Mouse (Mus musculus): ENCODE measurements around the gene Ccdc84.
"Not testable (repeated sequence)": the region's sequence is repeated elsewhere in the genome, so short reads cannot be mapped to it uniquely, and the experiment has no call there.

Gene Ccdc84

DNA sequence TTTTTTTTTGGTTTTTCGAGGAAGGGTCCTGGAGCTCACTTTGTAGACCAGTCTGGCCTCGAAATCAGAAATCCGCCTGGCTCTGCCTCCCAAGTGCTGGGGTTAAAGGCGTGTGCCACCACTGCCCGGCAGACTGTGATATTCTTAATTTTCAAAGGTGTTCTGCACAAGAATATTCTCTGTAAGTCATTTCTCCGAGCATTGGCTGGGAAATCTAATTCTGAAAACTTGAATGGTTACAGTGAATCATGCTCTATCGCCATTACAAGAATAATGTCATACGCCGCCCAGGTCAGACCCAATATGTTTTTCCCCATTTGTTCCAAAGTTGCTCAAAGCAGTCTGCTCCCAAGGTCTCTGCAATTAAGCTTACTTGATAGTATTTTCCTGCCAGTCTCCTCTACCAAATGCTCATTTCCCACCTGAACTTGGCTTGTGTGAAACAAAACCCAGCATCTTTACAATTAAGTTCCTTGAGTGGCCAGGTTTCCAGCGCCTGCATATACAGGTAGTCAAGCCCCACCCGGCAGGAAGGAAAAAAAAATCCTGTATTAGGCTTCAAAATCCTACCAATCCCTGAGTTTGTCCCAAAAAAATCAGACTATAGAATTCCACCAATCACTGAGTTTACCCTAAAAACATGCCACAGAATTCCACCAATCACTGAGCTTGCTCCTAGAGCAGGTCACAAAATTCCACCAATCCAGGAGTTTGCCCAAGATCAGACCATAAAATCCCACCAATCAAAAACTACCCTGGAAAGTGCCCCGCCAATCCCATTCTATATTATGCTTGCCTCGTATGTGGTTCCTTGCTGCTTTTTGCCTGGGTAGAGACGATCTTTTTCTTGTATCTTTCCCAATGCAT is at the start of gene Ccdc84:
Ccdc84 (minus strand) TSS at position 51 of the 867 bp plus-strand sequence.
- in situ Hi-C loops (cut with MboI; ENCODE audit: low pct_unique_long_range_greater_than_20kb in 1 of 2, low sequenced_read_pairs in 2 of 2, unreplicated experiment in 1 of 2): no loop called here

DNA sequence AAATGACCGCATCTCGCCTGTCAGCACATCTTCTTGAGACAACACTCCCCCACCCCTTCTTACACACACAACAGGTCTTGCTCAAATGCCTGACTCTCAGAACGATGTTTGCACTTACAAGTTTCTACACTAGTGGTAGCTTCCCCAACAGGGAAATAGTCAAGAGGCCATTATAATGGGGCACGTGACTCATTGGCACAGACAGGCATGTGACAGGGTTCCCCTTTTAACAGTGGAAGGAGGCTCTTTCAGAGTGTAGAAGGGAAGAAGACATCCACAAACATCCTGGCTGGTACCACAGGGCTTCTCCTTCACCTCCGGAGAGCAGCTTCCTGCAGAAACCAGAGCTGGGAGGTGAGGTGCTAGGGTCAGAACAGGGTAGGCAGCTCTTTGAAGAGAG is 43.6 kb upstream of the Ccdc84 start:
- in situ Hi-C loops (cut with MboI; ENCODE audit: low pct_unique_long_range_greater_than_20kb in 1 of 2, low sequenced_read_pairs in 2 of 2, unreplicated experiment in 1 of 2): loop anchor here in 1 of 2 experiments (25.0 kb wide), 1 partner anchor 675 kb away; the partner anchor contains the start of gene Scn4b

- in situ Hi-C loops (cut with MboI; ENCODE audit: low pct_unique_long_range_greater_than_20kb in 1 of 2, low sequenced_read_pairs in 2 of 2, unreplicated experiment in 1 of 2): loop anchor here (5.0 to 25.0 kb wide), 3 partner anchors 40 to 680 kb away; partner anchors contain the start of gene Scn4b (in 1 of the 2)
Measured at GRCm38 (mm10) chr9:44457035-44457742, 38.8 kb upstream of the Ccdc84 start.

GRCm38 (mm10) chr9:44454891-44455220 is 36.5 kb upstream of the Ccdc84 start, which contains the start of gene Upk2:
Upk2 (minus strand) TSS chr9:44454976.
- in situ Hi-C loops (cut with MboI; ENCODE audit: low pct_unique_long_range_greater_than_20kb in 1 of 2, low sequenced_read_pairs in 2 of 2, unreplicated experiment in 1 of 2): loop anchor here (5.0 to 25.0 kb wide), 3 partner anchors 42 to 682 kb away; partner anchors contain the start of gene Scn4b (in 1 of the 2)

- in situ Hi-C loops (cut with MboI; ENCODE audit: low pct_unique_long_range_greater_than_20kb in 1 of 2, low sequenced_read_pairs in 2 of 2, unreplicated experiment in 1 of 2): loop anchor here in 1 of 2 experiments (10.0 to 25.0 kb wide), 2 partner anchors 50 to 683 kb away; partner anchors contain the start of gene Scn4b
Measured at GRCm38 (mm10) chr9:44454132-44454890, 35.9 kb upstream of the Ccdc84 start.

DNA sequence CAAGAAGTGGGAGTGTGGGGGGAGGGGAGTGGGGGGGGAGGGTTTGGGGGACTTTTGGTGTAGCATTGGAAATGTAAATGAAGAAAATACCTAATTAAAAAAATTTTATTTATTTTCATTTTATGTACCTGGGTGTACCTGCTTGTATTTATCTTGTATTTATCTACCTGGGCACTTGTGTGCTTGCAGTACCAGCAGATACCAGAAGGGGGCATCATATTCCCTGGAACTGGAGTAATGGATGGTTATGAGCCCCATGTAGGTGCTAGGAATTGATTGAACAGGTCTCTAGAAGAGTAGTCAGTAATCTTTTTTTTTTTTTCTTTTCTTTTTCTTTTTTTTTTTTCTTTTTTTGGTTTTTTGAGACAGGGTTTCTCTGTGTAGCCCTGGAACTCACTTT is 32.0 kb upstream of the Ccdc84 start:
- in situ Hi-C loops (cut with MboI; ENCODE audit: low pct_unique_long_range_greater_than_20kb in 1 of 2, low sequenced_read_pairs in 2 of 2, unreplicated experiment in 1 of 2): loop anchor here in 1 of 2 experiments (10.0 to 25.0 kb wide), 2 partner anchors 54 to 687 kb away; partner anchors contain the start of gene Scn4b

DNA sequence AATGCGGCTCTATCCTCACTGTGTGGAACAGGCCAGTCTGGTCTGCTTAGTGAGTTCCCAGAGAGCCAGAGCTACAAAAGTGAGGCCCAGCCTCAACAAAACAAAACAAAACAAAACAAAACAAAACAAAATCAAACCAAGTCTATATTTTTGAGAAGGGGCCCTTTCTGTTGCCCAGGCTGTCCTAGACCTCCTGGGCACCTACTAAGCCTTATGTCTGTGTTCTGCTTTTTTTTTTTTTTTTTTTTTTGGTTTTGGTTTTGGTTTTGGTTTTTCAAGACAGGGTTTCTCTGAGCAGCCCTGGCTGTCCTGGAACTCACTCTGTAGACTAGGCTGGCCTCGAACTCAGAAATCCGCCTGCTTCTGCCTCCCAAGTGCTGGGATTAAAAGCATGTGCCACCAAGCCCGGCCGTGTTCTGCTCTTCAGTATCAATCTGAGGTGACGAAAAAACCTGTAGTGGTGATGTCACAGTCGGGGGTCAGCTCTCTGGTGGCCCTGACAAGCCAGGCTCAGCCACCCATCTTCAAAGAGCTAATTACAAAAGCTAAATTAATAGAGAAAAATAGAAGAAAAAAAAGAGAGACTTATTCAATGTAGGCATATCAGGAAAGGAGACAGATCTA is 26.1 kb upstream of the Ccdc84 start:
- in situ Hi-C loops (cut with MboI; ENCODE audit: low pct_unique_long_range_greater_than_20kb in 1 of 2, low sequenced_read_pairs in 2 of 2, unreplicated experiment in 1 of 2): not testable (repeated sequence)

DNA sequence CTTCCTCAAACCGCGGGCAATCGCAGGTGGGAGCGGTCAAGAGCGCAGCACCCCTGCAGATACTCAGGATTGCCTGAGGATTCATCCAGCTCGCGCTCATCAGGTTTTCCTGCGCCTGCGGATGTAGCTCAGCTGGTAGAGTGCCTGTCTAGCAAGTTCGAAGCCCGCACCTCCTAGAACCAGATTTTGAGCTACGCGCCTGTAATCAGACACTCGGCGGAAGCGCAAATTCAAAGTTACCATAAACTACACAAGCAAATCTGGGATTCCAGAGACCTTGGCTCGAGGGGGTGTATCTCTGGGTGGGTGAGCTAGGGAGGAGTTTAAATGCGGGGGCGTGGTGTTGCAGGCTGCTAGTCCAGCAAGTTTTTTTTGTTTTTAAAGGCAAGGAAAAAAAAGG is 22.6 kb upstream of the Ccdc84 start, which contains the start of gene Foxr1:
Foxr1 (minus strand) TSS at position 176 of the 400 bp plus-strand sequence.
- in situ Hi-C loops (cut with MboI; ENCODE audit: low pct_unique_long_range_greater_than_20kb in 1 of 2, low sequenced_read_pairs in 2 of 2, unreplicated experiment in 1 of 2): no loop called here

DNA sequence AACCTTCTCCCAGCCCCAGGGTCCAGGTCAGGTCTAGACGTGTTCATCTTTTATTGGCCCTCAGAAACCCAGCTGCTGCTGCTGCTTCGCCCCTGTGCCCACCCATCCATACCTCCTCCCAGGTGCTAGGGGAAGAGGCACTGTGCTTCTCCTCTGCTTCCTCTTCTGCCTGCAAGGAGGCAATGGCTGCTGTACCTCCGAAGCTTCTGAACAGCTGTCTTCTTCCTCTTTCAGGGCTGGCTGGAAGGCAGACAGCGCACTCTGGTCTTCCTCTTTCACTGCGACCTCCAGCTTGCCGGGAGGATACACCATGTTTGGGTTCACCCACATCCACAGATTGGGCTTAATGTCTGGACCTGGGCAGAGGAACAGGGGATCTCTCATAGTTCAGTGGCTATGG is 17.4 kb upstream of the Ccdc84 start:
- in situ Hi-C loops (cut with MboI; ENCODE audit: low pct_unique_long_range_greater_than_20kb in 1 of 2, low sequenced_read_pairs in 2 of 2, unreplicated experiment in 1 of 2): no loop called here

GRCm38 (mm10) chr9:44432577-44433185 is 14.3 kb upstream of the Ccdc84 start:
- in situ Hi-C loops (cut with MboI; ENCODE audit: low pct_unique_long_range_greater_than_20kb in 1 of 2, low sequenced_read_pairs in 2 of 2, unreplicated experiment in 1 of 2): no loop called here

DNA sequence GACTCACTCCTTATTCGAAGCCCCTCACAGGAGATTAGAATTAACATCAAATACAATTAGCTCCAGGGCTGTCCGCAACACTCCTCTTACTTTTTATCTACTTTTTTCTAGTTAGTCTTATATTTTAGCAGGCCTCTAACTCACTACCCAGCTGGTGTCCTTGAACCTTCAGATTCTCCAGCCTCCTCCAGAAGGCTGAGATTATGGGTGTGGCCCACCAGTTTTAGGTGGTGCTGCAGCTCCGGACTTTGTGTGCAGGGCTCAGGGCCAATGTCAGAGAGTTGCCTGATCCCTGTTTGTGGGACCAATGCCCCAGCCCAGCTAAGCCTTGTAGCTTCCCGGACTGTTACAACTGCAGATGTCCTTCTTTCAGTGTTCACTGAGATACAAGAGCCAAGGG is 5.2 kb upstream of the Ccdc84 start:
- in situ Hi-C loops (cut with MboI; ENCODE audit: low pct_unique_long_range_greater_than_20kb in 1 of 2, low sequenced_read_pairs in 2 of 2, unreplicated experiment in 1 of 2): no loop called here

GRCm38 (mm10) chr9:44420280-44420898 is 2.0 kb upstream of the Ccdc84 start:
- in situ Hi-C loops (cut with MboI; ENCODE audit: low pct_unique_long_range_greater_than_20kb in 1 of 2, low sequenced_read_pairs in 2 of 2, unreplicated experiment in 1 of 2): no loop called here

- in situ Hi-C loops (cut with MboI; ENCODE audit: low pct_unique_long_range_greater_than_20kb in 1 of 2, low sequenced_read_pairs in 2 of 2, unreplicated experiment in 1 of 2): not testable (repeated sequence)
Measured at GRCm38 (mm10) chr9:44419730-44420129, 1.4 kb upstream of the Ccdc84 start.

DNA sequence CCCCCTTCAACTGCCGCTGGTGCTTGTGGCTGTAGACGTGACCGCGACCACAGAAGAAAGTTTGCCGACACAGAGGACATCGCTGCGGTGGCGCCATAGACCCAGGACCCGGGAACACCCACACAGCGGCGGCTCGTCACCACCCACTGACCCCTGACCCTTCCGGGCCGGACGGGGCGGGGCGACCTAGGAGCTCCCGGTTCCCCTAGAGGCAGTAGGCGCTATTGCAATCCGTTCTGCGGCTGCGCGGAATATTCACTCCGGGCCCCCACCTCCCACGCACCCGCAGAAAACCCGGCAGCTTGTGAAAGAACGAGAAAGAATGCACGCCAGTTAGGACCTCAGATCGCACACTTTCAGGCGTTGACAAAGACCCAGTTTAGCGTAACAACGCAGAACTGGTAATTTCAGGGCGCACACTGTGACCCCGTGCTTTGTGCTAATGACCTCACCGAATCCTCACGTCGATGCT is 441 bp downstream of the Ccdc84 start:
- in situ Hi-C loops (cut with MboI; ENCODE audit: low pct_unique_long_range_greater_than_20kb in 1 of 2, low sequenced_read_pairs in 2 of 2, unreplicated experiment in 1 of 2): no loop called here

DNA sequence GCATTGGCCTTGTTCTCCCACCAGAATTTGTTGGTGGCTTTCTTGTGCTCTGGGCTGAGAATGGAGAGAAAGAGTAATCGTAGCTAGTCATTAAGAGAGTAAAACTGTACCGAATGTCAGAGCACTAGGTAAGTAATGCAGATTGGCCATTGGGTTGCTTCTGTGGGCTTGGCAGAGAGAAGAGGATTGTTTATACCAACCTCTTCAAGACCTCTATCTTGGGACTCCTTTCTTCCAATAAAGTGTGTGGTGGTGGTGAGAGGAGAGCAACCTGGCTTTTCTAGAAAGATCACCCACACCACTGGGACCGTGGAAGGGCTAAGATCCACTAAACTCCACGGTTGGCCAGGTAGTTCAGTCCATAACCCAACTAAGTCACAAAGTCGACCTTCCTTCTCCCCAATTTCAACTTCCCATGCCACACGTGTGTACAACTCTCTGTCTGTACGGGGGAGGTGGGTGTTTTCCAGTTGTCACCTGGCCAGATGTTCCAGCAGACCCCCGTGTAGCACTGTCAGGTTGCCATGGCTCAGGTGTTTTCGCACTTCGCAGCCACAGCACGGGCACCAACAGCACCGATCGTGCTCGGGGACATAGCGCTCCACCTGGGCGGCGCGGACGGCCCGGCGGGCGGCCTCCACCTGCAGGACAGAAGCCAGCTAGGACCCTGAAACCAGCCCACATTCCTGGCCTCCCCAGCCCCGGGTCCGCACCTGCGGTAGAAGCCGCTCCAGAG is 1.0 kb downstream of the Ccdc84 start:
- in situ Hi-C loops (cut with MboI; ENCODE audit: low pct_unique_long_range_greater_than_20kb in 1 of 2, low sequenced_read_pairs in 2 of 2, unreplicated experiment in 1 of 2): no loop called here

DNA sequence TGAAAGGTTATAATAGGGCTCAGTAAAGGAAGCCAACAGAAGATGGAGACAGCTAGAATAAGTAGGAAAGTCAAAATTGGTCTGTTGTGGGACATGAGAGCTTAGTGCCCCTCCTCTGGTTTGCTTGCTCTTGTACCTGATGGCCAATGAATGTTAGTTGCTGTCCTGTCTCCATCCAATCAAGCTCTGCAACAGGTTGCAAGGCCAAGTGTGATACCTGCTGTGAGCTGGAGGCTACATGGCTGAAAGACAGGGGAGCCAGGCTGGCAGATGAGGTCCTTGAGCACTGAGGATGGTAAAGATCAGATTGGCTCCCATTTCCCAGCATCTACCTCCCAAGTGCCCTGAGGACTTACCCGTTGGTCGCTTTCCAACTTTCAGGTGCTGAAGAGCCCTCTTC is 5.6 kb downstream of the Ccdc84 start:
- in situ Hi-C loops (cut with MboI; ENCODE audit: low pct_unique_long_range_greater_than_20kb in 1 of 2, low sequenced_read_pairs in 2 of 2, unreplicated experiment in 1 of 2): no loop called here

GRCm38 (mm10) chr9:44412306-44412705 is 6.1 kb downstream of the Ccdc84 start:
- in situ Hi-C loops (cut with MboI; ENCODE audit: low pct_unique_long_range_greater_than_20kb in 1 of 2, low sequenced_read_pairs in 2 of 2, unreplicated experiment in 1 of 2): no loop called here

Measured in mouse embryonic stem cell (cell line).